15 mouse cellular contexts compared by ENCODE assay signal in the genomic region with DNA sequence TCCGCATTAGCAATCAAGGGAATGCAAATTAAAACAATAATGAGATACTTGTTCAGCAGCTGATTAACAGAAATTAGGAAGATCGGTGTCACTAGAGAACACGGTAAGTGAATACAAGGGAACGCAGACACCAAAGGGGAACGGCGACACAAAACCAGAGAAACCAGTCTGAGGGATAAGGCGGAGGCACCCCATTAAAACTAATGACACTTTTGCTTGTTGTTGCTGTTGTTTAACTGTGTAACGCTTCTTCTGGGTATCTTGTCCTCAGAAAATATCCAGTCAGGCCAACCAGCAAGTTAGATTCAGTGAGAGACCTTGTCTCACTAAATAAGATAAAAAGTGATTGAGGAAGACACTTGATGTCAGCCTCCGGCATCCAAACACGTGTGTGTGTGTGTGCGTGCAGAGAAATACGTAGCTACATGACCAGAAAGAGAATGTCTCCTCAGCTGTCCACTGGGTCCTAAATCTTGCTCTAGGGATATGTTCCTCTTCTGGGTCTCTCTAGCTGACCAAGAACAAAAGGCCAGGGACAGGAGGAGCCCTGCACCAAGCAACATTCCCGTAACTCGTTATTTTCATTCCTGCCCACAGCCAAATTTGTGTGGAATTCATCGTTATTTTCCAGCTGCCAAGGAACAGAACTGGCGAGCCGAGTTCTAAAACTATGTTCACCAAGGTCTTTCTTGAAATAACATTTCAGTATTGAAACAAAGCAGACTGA.
DNase-seq lines count a peak whose midpoint lies in the region; ATAC-seq and TF ChIP-seq lines count a peak whose summit lies in the region.
"Had no signal": no experiment of that assay in that cellular context is flagged by ENCODE, and none has a peak within 500 bp of the region (broad histone marks: within the 10 kb centered on the region; RNA-seq: fewer than 3 reads in every experiment).

No protein-coding gene starts in this region.

- 0 out of 2 replicates have a peak, but pooled peaks cover 13% of the 10 kb centered on the region for H3K36me3 ChIP-seq in limb, embryonic 15.5 days
- H3K36me3 ChIP-seq in limb, embryonic 10.5 days: peaks cover 7% of the 10 kb centered on the region; the same call in 1 of the 2 replicates
- H3K36me3 ChIP-seq in midbrain, embryonic 15.5 days (replicated peaks): no peaks in the 10 kb centered on the region
- H3K36me3 ChIP-seq in midbrain, embryonic 16.5 days (ENCODE audit: control insufficient read depth, insufficient read depth, low read length): no peaks in the 10 kb centered on the region
- H3K36me3 ChIP-seq in forebrain, embryonic 16.5 days (ENCODE audit: control insufficient read depth, insufficient read depth): no peaks in the 10 kb centered on the region
- H3K36me3 ChIP-seq in stomach, embryonic 16.5 days (ENCODE audit: control insufficient read depth, insufficient read depth, low read length): no peaks in the 10 kb centered on the region
- H3K36me3 ChIP-seq: intestine, embryonic 15.5 days had no signal

- H3K4me3 ChIP-seq in limb, embryonic 15.5 days: no peak overlapping the region
- H3K4me3 ChIP-seq in limb, embryonic 10.5 days: no peak overlapping the region
- no peak overlapping the region for H3K4me3 ChIP-seq in midbrain, embryonic 15.5 days
- H3K4me3 ChIP-seq in midbrain, embryonic 16.5 days (ENCODE audit: low read depth, low read length): no peak overlapping the region
- H3K4me3 ChIP-seq in forebrain, embryonic 16.5 days (replicated peaks; ENCODE audit: low read length): no peak overlapping the region
- no peak overlapping the region for H3K4me3 ChIP-seq in stomach, embryonic 16.5 days (replicated peaks; ENCODE audit: low read length)
- no peak overlapping the region for H3K4me3 ChIP-seq in gastrocnemius, adult 2 months
- H3K4me3 ChIP-seq: intestine, embryonic 15.5 days; kidney, embryonic 15.5 days; limb, embryonic 12.5 days had no signal

- H3K4me1 ChIP-seq in limb, embryonic 15.5 days: peaks cover 49% of the 10 kb centered on the region
- H3K4me1 ChIP-seq in limb, embryonic 10.5 days: peaks cover 39% of the 10 kb centered on the region
- H3K4me1 ChIP-seq in midbrain, embryonic 15.5 days: peaks cover 16% of the 10 kb centered on the region
- 0 out of 2 replicates have a peak, but pooled peaks cover 2% of the 10 kb centered on the region for H3K4me1 ChIP-seq in midbrain, embryonic 16.5 days (ENCODE audit: control insufficient read depth, insufficient read depth, low read length)
- H3K4me1 ChIP-seq in forebrain, embryonic 16.5 days (replicated peaks; ENCODE audit: control insufficient read depth, insufficient read depth, low read length): peaks cover 33% of the 10 kb centered on the region
- H3K4me1 ChIP-seq in stomach, embryonic 16.5 days (ENCODE audit: control insufficient read depth, insufficient read depth, low read length): peaks cover 17% of the 10 kb centered on the region

- H3K4me2 ChIP-seq in limb, embryonic 15.5 days: no peak overlapping the region
- 0 out of 2 replicates have a peak overlapping the region, but pooled peaks have one; percentile 4 for H3K4me2 ChIP-seq in midbrain, embryonic 15.5 days
- H3K4me2 ChIP-seq in midbrain, embryonic 16.5 days (ENCODE audit: low read length): no peak overlapping the region
- H3K4me2 ChIP-seq in forebrain, embryonic 16.5 days (ENCODE audit: low read length): peak overlapping the region; percentile 18
- H3K4me2 ChIP-seq in stomach, embryonic 16.5 days (ENCODE audit: low read depth, low read length): no peak overlapping the region
- H3K4me2 ChIP-seq: intestine, embryonic 15.5 days; kidney, embryonic 15.5 days; limb, embryonic 12.5 days had no signal

- no peaks in the 10 kb centered on the region for H3K9me3 ChIP-seq in limb, embryonic 15.5 days
- H3K9me3 ChIP-seq in limb, embryonic 10.5 days (replicated peaks): no peaks in the 10 kb centered on the region
- H3K9me3 ChIP-seq in midbrain, embryonic 15.5 days: no peaks in the 10 kb centered on the region
- no peaks in the 10 kb centered on the region for H3K9me3 ChIP-seq in midbrain, embryonic 16.5 days (replicated peaks; ENCODE audit: control insufficient read depth, low read length, poor library complexity, severe bottlenecking)
- H3K9me3 ChIP-seq in forebrain, embryonic 16.5 days (ENCODE audit: control insufficient read depth, low read length): no peaks in the 10 kb centered on the region
- no peaks in the 10 kb centered on the region for H3K9me3 ChIP-seq in stomach, embryonic 16.5 days (replicated peaks; ENCODE audit: control insufficient read depth, low read length)
- H3K9me3 ChIP-seq: intestine, embryonic 15.5 days; kidney, embryonic 15.5 days; limb, embryonic 12.5 days had no signal

- 57% methylated on average over 17 of the region's 17 CpGs for WGBS in limb, embryonic 15.5 days
- 81% methylated on average over 17 of the region's 17 CpGs for WGBS in limb, embryonic 10.5 days
- WGBS in midbrain, embryonic 15.5 days: 59% methylated on average over 17 of the region's 17 CpGs
- WGBS in midbrain, embryonic 16.5 days: 60% methylated on average over 17 of the region's 17 CpGs
- WGBS in forebrain, embryonic 16.5 days: 28% methylated on average over 17 of the region's 17 CpGs
- WGBS in stomach, embryonic 16.5 days: 70% methylated on average over 17 of the region's 17 CpGs

- no peak for DNase-seq in limb, embryonic 10.5 days (ENCODE audit: low spot score)
- no peak for DNase-seq in right cerebral cortex, adult 18-20 months
- DNase-seq in gastrocnemius, adult 2 months: no peak
- DNase-seq: cerebellum, postnatal 10 days; embryo, embryonic 11 days; gastrocnemius, postnatal 14 days; lung, postnatal 10 days had no signal

- H3K27me3 ChIP-seq in limb, embryonic 15.5 days: no peaks in the 10 kb centered on the region
- H3K27me3 ChIP-seq in limb, embryonic 10.5 days (ENCODE audit: low read depth, poor library complexity, severe bottlenecking): no peaks in the 10 kb centered on the region
- H3K27me3 ChIP-seq in midbrain, embryonic 15.5 days (replicated peaks): peaks cover 6% of the 10 kb centered on the region
- no peaks in the 10 kb centered on the region for H3K27me3 ChIP-seq in midbrain, embryonic 16.5 days (ENCODE audit: control insufficient read depth, insufficient read depth, low read depth, low read length)
- no peaks in the 10 kb centered on the region for H3K27me3 ChIP-seq in forebrain, embryonic 16.5 days (replicated peaks; ENCODE audit: control insufficient read depth, insufficient read depth, low read length)
- no peaks in the 10 kb centered on the region for H3K27me3 ChIP-seq in stomach, embryonic 16.5 days (ENCODE audit: control insufficient read depth, insufficient read depth, low read length)
- H3K27me3 ChIP-seq: intestine, embryonic 15.5 days; kidney, embryonic 15.5 days; limb, embryonic 12.5 days had no signal

- no peak for ATAC-seq in limb, embryonic 15.5 days (ENCODE audit: insufficient number of reproducible peaks, low FRiP score, low TSS enrichment, low read depth)
- ATAC-seq in midbrain, embryonic 15.5 days (replicated peaks): no peak
- ATAC-seq in midbrain, embryonic 16.5 days: no peak
- no peak for ATAC-seq in forebrain, embryonic 16.5 days
- no peak for ATAC-seq in stomach, embryonic 16.5 days (ENCODE audit: insufficient read depth, low FRiP score)
- ATAC-seq: intestine, embryonic 15.5 days had no signal

- TF ChIP-seq CTCF in gastrocnemius, adult 2 months (IDR thresholded peaks at IDR 0.05): no peak

- H3K27ac ChIP-seq in limb, embryonic 15.5 days: peak overlapping the region; percentile 63; the same call in 1 of the 2 replicates
- no peak overlapping the region for H3K27ac ChIP-seq in limb, embryonic 10.5 days
- no peak overlapping the region for H3K27ac ChIP-seq in midbrain, embryonic 15.5 days
- H3K27ac ChIP-seq in midbrain, embryonic 16.5 days (ENCODE audit: low read length): no peak overlapping the region
- 0 out of 2 replicates have a peak overlapping the region, but pooled peaks have one; percentile 14 for H3K27ac ChIP-seq in forebrain, embryonic 16.5 days (ENCODE audit: low read length)
- peak overlapping the region; percentile 31; the same call in 1 of the 2 replicates for H3K27ac ChIP-seq in stomach, embryonic 16.5 days (ENCODE audit: low read length)
- H3K27ac ChIP-seq in gastrocnemius, adult 2 months: no peak overlapping the region
- H3K27ac ChIP-seq: intestine, embryonic 15.5 days; kidney, embryonic 15.5 days; limb, embryonic 12.5 days had no signal

- no peak overlapping the region for H3K9ac ChIP-seq in limb, embryonic 15.5 days
- no peak overlapping the region for H3K9ac ChIP-seq in midbrain, embryonic 15.5 days
- no peak overlapping the region for H3K9ac ChIP-seq in midbrain, embryonic 16.5 days (ENCODE audit: low read depth, low read length)
- H3K9ac ChIP-seq in forebrain, embryonic 16.5 days (replicated peaks; ENCODE audit: low read depth, low read length): no peak overlapping the region
- no peak overlapping the region for H3K9ac ChIP-seq in stomach, embryonic 16.5 days (ENCODE audit: low read length)
- H3K9ac ChIP-seq: intestine, embryonic 15.5 days; kidney, embryonic 15.5 days; limb, embryonic 12.5 days had no signal

- intact Hi-C loops in gastrocnemius, adult 2 months (cut with DNase I): no loop called here

Comparison
In these comparisons a context has a peak if more than half of its experiments do, and no peak if none do; other contexts are left out.
1. H3K27ac ChIP-seq: peak in limb, embryonic 15.5 days (single experiment), forebrain, embryonic 16.5 days (single experiment) and stomach, embryonic 16.5 days (single experiment); none in limb, embryonic 10.5 days (single experiment), midbrain, embryonic 15.5 days (single experiment), midbrain, embryonic 16.5 days (single experiment) and gastrocnemius, adult 2 months (single experiment).
2. H3K4me2 ChIP-seq: peak in midbrain, embryonic 15.5 days (single experiment) and forebrain, embryonic 16.5 days (single experiment); none in limb, embryonic 15.5 days (single experiment), midbrain, embryonic 16.5 days (single experiment) and stomach, embryonic 16.5 days (single experiment).